Mouse (Mus musculus): Measurements from ENCODE around the gene Actl6b.

GRCm38 (mm10) chr5:137541768-137542540 is 11.4 kb upstream of the Actl6b start:
- no peak for TF ChIP-seq EP300 (IDR thresholded peaks at IDR 0.05; ENCODE audit: low read depth)
- no peak for TF ChIP-seq CTCF (IDR thresholded peaks at IDR 0.05; ENCODE audit: low read depth)

All from liver, embryonic 14.5 days (tissue).